ENCODE assay signal across 16 mouse cellular contexts in the genomic region with DNA sequence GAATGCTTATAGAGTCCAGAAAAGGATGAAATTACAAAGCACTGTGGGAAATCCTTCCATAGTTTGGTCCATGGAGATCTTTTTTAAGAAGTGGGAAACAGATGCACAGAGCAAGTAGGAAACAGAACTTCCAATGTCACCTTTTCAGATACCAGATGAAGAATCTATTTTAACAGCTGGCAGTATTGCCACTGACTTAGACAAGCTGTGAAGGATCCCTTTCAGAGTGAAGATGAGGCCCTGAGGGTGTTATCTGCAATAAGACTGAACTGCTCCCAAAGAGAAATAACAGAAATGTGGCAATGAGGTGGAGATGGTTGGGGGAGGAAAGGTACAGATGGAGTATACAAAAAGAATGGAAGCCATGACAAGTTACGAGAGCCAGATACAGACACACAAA.
DNase-seq lines count a peak whose midpoint lies in the region.
"Had no signal": no experiment of that assay in that cellular context is flagged by ENCODE, and none has a peak within 500 bp of the region (broad histone marks: within the 10 kb centered on the region; RNA-seq: fewer than 3 reads in every experiment).

No protein-coding gene starts in this region.

- DNase-seq in layer of hippocampus, adult 9-11 months: peak; percentile 2
- no peak for DNase-seq in layer of hippocampus, postnatal 25 days (ENCODE audit: extremely low spot score in 1 of 2, low spot score in 1 of 2)
- peak; percentile 13 for DNase-seq in right cerebral cortex, adult 18-20 months
- no peak for DNase-seq in right cerebral cortex, postnatal 14 days
- peak; percentile 74 for DNase-seq in telencephalon, adult 2 months (ENCODE audit: low read depth, low spot score)
- no peak for DNase-seq in gastrocnemius, postnatal 36 days
- DNase-seq: adrenal gland, adult 2 months; adrenal gland, postnatal 14 days; cerebellum, adult 11-12 months; cerebellum, adult 8-10 months; cerebellum, postnatal 10 days; forebrain, postnatal 0 days; gastrocnemius, postnatal 25 days; heart, adult 2 months; heart, postnatal 14 days; heart, postnatal 4 days had no signal

- intact Hi-C loops in gastrocnemius, postnatal 36 days (cut with DNase I): no loop called here

Comparison
In these comparisons a context has a peak if more than half of its experiments do, and no peak if none do; other contexts are left out.
1. DNase-seq: peak in layer of hippocampus, adult 9-11 months (single experiment), right cerebral cortex, adult 18-20 months (single experiment) and telencephalon, adult 2 months (single experiment); none in layer of hippocampus, postnatal 25 days (0 of 2), right cerebral cortex, postnatal 14 days (single experiment) and gastrocnemius, postnatal 36 days (0 of 2).